Mouse (Mus musculus): ENCODE data around the gene Mta2. TPM values are rescaled to one million over a fixed set of nuclear protein-coding genes. Genes with fewer than 3 reads are reported as not detected.

The Mta2 gene
- polyA plus RNA-seq, 1 experiment = 19.8 TPM

GRCm38 (mm10) chr19:8991871-8992735, 50.4 kb downstream of the Mta2 start:
- TF ChIP-seq CTCF (conservative IDR thresholded peaks at IDR 0.05; ENCODE audit: insufficient read depth, insufficient read length, low read depth, low read length) = no peak
- no peak for TF ChIP-seq POLR2A (IDR thresholded peaks at IDR 0.05; ENCODE audit: low read depth, low read length)
- DNase-seq = peak; percentile 79
- no peaks in the 10 kb centered on the region for H3K27me3 ChIP-seq (replicated peaks; ENCODE audit: control insufficient read depth, insufficient read depth, low read length)
- peak overlapping the region; percentile 79 for H3K27ac ChIP-seq (ENCODE audit: insufficient read depth, low read depth, low read length)
- no peaks in the 10 kb centered on the region for H3K36me3 ChIP-seq (ENCODE audit: control insufficient read depth, insufficient read depth, low read length)
- peak overlapping the region; percentile 4 for H3K4me3 ChIP-seq (ENCODE audit: insufficient read depth, low read depth, low read length)
- 49% methylated on average over 13 of the region's 13 CpGs for WGBS
- peaks cover 17% of the 10 kb centered on the region for H3K4me1 ChIP-seq (ENCODE audit: control insufficient read depth, insufficient read depth, low read length)

- Histone ChIP-seq H3K27me3 (replicated peaks; ENCODE audit: control insufficient read depth, insufficient read depth, low read length) (no peaks in the 10 kb centered on the region), H3K27ac (ENCODE audit: insufficient read depth, low read depth, low read length) (peak overlapping the region; percentile 79), H3K4me1 (ENCODE audit: control insufficient read depth, insufficient read depth, low read length) (peaks cover 22% of the 10 kb centered on the region), H3K36me3 (ENCODE audit: control insufficient read depth, insufficient read depth, low read length) (no peaks in the 10 kb centered on the region), H3K4me3 (ENCODE audit: insufficient read depth, low read depth, low read length) (peak overlapping the region; percentile 4)
- TF ChIP-seq POLR2A (IDR thresholded peaks at IDR 0.05; ENCODE audit: low read depth, low read length) (no peak), CTCF (conservative IDR thresholded peaks at IDR 0.05; ENCODE audit: insufficient read depth, insufficient read length, low read depth, low read length) (peak; percentile 81)
- 33% methylated on average over 12 of the region's 12 CpGs for WGBS
- peak; percentile 91 for DNase-seq
These were observed 51.3 kb downstream of the Mta2 start for GRCm38 (mm10) chr19:8992769-8993624.

- WGBS = 50% methylated on average over 2 of the region's 2 CpGs
- Histone ChIP-seq H3K36me3 (ENCODE audit: control insufficient read depth, insufficient read depth, low read length) (no peaks in the 10 kb centered on the region), H3K27ac (ENCODE audit: insufficient read depth, low read depth, low read length) (peak overlapping the region; percentile 20), H3K27me3 (replicated peaks; ENCODE audit: control insufficient read depth, insufficient read depth, low read length) (no peaks in the 10 kb centered on the region), H3K4me3 (ENCODE audit: insufficient read depth, low read depth, low read length) (no peak overlapping the region), H3K4me1 (ENCODE audit: control insufficient read depth, insufficient read depth, low read length) (peaks cover 20% of the 10 kb centered on the region)
- TF ChIP-seq CTCF (conservative IDR thresholded peaks at IDR 0.05; ENCODE audit: insufficient read depth, insufficient read length, low read depth, low read length) = no peak
- TF ChIP-seq POLR2A (IDR thresholded peaks at IDR 0.05; ENCODE audit: low read depth, low read length) = no peak
- no peak for DNase-seq
These were observed 51.9 kb downstream of the Mta2 start for GRCm38 (mm10) chr19:8993625-8993912.

- Histone ChIP-seq H3K4me3 (ENCODE audit: insufficient read depth, low read depth, low read length) (no peak overlapping the region), H3K27me3 (replicated peaks; ENCODE audit: control insufficient read depth, insufficient read depth, low read length) (no peaks in the 10 kb centered on the region), H3K36me3 (ENCODE audit: control insufficient read depth, insufficient read depth, low read length) (no peaks in the 10 kb centered on the region), H3K4me1 (ENCODE audit: control insufficient read depth, insufficient read depth, low read length) (peaks cover 19% of the 10 kb centered on the region), H3K27ac (ENCODE audit: insufficient read depth, low read depth, low read length) (no peak overlapping the region)
- 65% methylated on average over 10 of the region's 10 CpGs for WGBS
- no peak for DNase-seq
- TF ChIP-seq CTCF (conservative IDR thresholded peaks at IDR 0.05; ENCODE audit: insufficient read depth, insufficient read length, low read depth, low read length) (no peak), POLR2A (IDR thresholded peaks at IDR 0.05; ENCODE audit: low read depth, low read length) (no peak)
These were observed 53.3 kb downstream of the Mta2 start for GRCm38 (mm10) chr19:8994813-8995607.

- H3K36me3 ChIP-seq (ENCODE audit: control insufficient read depth, insufficient read depth, low read length) = no peaks in the 10 kb centered on the region
- WGBS = 93% methylated on average over 6 of the region's 6 CpGs
- no peak for DNase-seq
These were observed 54.9 kb downstream of the Mta2 start for GRCm38 (mm10) chr19:8996601-8997000.

GRCm38 (mm10) chr19:8997546-8997945, 55.9 kb downstream of the Mta2 start:
- WGBS = 37% methylated on average over 4 of the region's 4 CpGs

More at GRCm38 (mm10) chr19:8996601-8997000, 54.9 kb downstream of the Mta2 start:
- TF ChIP-seq CTCF (conservative IDR thresholded peaks at IDR 0.05; ENCODE audit: insufficient read depth, insufficient read length, low read depth, low read length) (no peak), POLR2A (IDR thresholded peaks at IDR 0.05; ENCODE audit: low read depth, low read length) (no peak)
- Histone ChIP-seq H3K4me3 (ENCODE audit: insufficient read depth, low read depth, low read length) (no peak overlapping the region), H3K4me1 (ENCODE audit: control insufficient read depth, insufficient read depth, low read length) (peaks cover 15% of the 10 kb centered on the region), H3K27ac (ENCODE audit: insufficient read depth, low read depth, low read length) (no peak overlapping the region), H3K27me3 (replicated peaks; ENCODE audit: control insufficient read depth, insufficient read depth, low read length) (no peaks in the 10 kb centered on the region)

More at GRCm38 (mm10) chr19:8997546-8997945, 55.9 kb downstream of the Mta2 start:
- Histone ChIP-seq H3K36me3 (ENCODE audit: control insufficient read depth, insufficient read depth, low read length) (no peaks in the 10 kb centered on the region), H3K4me1 (ENCODE audit: control insufficient read depth, insufficient read depth, low read length) (peaks cover 7% of the 10 kb centered on the region), H3K4me3 (ENCODE audit: insufficient read depth, low read depth, low read length) (no peak overlapping the region), H3K27me3 (replicated peaks; ENCODE audit: control insufficient read depth, insufficient read depth, low read length) (no peaks in the 10 kb centered on the region), H3K27ac (ENCODE audit: insufficient read depth, low read depth, low read length) (peak overlapping the region; percentile 22)
- peak; percentile 90 for DNase-seq
- TF ChIP-seq CTCF (conservative IDR thresholded peaks at IDR 0.05; ENCODE audit: insufficient read depth, insufficient read length, low read depth, low read length) (no peak), POLR2A (IDR thresholded peaks at IDR 0.05; ENCODE audit: low read depth, low read length) (no peak)
